Mouse (Mus musculus): Measurements from ENCODE around the gene Dnm3. TPM values are rescaled to one million over a fixed set of nuclear protein-coding genes. Genes with fewer than 3 reads are reported as not detected.

The Dnm3 gene
- polyA plus RNA-seq, 1 experiment from 2014 or later, result 47.8 TPM

DNA sequence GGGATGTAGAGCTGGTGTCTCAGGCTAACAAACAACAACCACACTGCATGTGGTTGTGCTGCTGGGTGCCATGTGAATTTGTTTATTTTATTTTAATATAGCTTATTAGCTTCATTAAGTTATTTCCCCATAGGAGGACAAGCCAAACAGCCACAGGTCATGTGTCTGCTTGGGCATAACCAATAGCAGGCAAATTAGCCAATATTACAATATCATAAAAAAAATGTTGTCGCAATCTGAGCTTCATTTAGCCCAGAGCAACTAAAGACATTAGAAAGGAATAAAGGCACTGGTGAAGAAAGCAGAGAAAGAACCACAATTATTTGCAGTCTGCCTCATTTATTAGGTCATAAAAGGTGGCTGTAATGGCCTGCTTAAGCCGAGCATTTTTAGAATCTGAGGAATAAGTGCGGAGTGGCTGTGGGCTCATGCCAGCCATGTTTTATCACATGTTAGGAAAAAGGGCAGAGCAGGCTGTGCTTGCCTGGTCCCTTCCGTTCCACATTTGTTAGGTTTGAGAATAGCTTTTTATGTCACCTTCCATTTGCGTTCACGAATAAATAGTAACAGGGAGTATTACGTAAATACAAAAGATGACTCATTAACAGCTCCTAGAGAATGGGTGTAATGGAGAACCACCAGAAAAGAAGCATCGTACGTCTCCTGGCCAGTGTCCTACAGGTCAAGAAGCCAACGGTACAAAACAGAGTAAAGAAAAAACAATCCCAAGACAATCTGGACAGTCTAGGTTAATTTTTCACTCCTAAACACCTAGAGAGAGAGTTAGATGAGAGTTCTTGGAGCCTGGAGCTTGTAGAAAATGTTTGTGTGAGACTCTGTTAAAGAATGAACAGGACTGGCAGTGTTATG, 376.6 kb downstream of the Dnm3 start:
- Histone ChIP-seq H3K4me3 (no peak overlapping the region), H3K4me2 (no peak overlapping the region), H3K9ac (no peak overlapping the region), H3K9me3 (no peaks in the 10 kb centered on the region), H3K27me3 (no peaks in the 10 kb centered on the region), H3K27ac (no peak overlapping the region), H3K36me3 (no peaks in the 10 kb centered on the region), H3K4me1 (replicated peaks) (no peaks in the 10 kb centered on the region)
- ATAC-seq (ENCODE audit: low FRiP score), result no peak
- WGBS, result 82% methylated on average over 10 of the region's 10 CpGs

DNA sequence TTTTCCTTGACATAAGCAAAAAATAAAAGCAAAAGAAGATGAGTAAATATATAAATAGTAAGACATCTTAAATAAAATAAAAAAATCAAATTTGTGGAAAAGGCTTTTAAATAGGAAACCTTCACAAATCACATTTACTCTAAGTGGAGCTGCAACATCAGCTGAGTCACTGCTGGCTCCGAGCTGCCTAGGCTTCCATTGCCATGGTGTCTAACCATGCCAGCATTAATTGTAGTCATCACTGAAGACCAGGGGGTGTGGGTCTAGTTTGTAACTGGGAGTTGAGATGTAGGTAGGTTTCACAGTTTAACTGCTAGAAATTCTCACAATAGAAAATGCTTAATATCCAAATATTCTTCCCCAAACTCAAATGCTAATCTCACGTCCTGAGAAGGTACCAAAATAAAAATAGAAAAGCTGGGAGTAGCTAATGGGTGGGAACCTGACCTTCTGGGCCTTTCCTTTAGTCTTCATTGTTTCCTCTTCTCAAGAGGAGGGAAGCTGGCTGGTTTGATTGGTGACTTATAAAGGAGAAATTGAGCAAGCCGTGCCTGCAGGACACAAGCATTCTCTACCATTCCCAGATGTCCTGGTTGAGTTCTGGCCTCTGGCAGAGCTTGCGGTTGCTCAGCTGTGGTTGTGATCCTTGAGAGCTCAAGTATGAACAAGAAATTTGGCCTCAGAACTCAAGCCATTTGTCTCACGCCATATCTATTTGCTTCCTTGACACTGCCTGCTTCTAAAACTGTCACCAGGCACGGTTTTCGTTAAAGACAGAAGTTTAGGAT, 377.6 kb downstream of the Dnm3 start:
- no peak for ATAC-seq (ENCODE audit: low FRiP score)

DNA sequence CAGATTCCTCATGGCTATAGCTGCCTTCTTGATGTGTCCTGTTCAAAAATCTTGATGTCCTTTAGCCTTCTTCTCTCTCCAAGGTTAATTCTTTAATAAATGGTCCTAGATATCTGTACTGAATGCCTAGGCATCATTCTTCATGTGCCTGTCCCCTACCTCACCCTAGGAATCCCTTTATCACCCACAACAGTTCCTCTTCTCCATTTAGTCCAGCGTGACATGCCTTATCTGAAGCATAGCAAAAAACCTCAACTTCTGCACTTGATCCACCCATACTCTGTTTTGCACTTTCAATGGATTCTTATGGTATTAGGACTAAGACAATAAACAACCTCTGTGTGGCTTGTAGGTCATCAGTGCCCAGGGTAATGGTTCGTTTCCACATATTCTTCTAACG, 378.6 kb downstream of the Dnm3 start:
- ATAC-seq (ENCODE audit: low FRiP score), result no peak
- no peaks in the 10 kb centered on the region for H3K36me3 ChIP-seq
- H3K4me2 ChIP-seq, result no peak overlapping the region
- 86% methylated on average over 3 of the region's 3 CpGs for WGBS
- no peak overlapping the region for H3K4me3 ChIP-seq
- no peak overlapping the region for H3K27ac ChIP-seq
- H3K27me3 ChIP-seq, result no peaks in the 10 kb centered on the region
- H3K9ac ChIP-seq, result no peak overlapping the region
- H3K9me3 ChIP-seq, result no peaks in the 10 kb centered on the region
- H3K4me1 ChIP-seq (replicated peaks), result no peaks in the 10 kb centered on the region

More for the DNA sequence above, 377.6 kb downstream of the Dnm3 start:
- H3K4me3 ChIP-seq, result no peak overlapping the region
- H3K27ac ChIP-seq, result no peak overlapping the region
- no peaks in the 10 kb centered on the region for H3K9me3 ChIP-seq
- no peak overlapping the region for H3K9ac ChIP-seq
- H3K4me2 ChIP-seq, result no peak overlapping the region
- 81% methylated on average over 7 of the region's 7 CpGs for WGBS
- H3K4me1 ChIP-seq (replicated peaks), result no peaks in the 10 kb centered on the region
- no peaks in the 10 kb centered on the region for H3K27me3 ChIP-seq
- no peaks in the 10 kb centered on the region for H3K36me3 ChIP-seq

DNA sequence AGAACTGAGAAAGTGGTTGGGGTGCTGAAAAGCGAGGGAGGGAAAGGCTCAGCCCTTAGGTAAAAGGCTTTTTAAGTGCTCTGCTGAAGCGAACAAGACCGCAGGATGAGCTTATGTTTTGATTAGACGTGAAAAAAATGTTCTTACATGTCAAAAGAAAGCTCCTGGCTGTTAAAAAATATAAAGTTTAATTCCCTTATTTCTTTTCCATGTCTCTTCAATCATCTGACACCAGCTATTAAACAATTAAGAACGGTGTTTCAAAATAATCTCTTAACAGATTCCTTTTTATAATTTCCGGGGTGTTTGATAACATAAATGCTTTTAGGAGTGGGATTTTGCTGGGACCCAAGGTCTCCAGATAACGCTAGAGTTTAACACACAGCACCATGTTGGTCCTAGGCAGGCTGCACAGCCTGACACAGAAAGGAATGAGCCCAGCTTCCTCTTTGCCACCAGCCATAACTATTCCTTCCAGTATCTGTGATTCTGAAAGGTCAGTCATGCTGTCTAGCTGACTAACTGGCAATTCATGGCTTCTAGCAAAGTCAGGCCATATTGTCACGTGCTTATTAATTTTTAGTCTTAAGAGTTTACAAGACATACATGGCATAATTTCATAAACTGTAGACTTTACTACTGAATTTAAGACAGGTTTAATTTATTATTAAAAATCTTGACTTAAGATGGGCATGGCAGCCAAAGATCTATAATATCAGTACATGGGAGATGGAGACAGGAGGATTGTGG, 383.1 kb downstream of the Dnm3 start:
- H3K4me2 ChIP-seq, result no peak overlapping the region
- no peak overlapping the region for H3K9ac ChIP-seq
- no peaks in the 10 kb centered on the region for H3K36me3 ChIP-seq
- no peak overlapping the region for H3K4me3 ChIP-seq
- no peaks in the 10 kb centered on the region for H3K27me3 ChIP-seq
- H3K4me1 ChIP-seq (replicated peaks), result no peaks in the 10 kb centered on the region
- no peaks in the 10 kb centered on the region for H3K9me3 ChIP-seq
- WGBS, result 92% methylated on average over 8 of the region's 8 CpGs
- ATAC-seq (ENCODE audit: low FRiP score), result no peak
- no peak overlapping the region for H3K27ac ChIP-seq

DNA sequence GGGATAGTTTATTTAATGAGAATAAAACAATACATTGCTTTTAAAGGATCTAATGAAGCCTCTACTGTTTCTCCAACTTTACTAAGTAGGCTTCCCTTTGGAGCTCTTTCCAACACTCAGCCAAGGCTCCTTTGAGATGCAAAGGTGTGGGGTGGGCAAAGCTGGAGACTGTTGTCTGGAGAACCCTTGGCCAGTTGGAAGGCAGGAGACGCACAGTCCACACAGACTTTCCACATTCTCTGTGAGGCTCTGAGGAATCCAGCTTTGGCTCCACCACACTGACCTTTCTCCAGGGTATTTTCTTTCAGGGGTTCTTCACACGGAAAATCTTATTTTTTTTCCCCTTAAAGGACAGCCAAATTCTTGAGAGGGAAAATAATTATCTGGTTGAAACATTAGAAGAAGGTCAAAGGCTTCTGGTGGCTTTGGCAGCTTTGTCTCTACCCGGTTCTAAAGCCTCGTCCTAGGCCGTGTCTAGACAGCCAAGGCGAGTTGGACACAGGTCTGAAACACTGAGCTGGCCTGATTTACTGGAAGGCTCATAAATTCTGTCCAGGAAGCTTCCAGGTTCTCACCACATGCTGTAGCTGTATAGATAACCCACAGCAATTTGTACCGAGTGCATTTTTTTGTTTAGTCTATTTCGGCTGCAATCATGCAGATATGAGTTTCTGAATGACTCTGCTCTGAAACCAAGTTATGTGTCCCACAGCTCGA, 383.9 kb downstream of the Dnm3 start:
- H3K36me3 ChIP-seq, result no peaks in the 10 kb centered on the region
- ATAC-seq (ENCODE audit: low FRiP score), result no peak
- no peak overlapping the region for H3K4me3 ChIP-seq
- H3K27me3 ChIP-seq, result no peaks in the 10 kb centered on the region
- no peaks in the 10 kb centered on the region for H3K4me1 ChIP-seq (replicated peaks)
- 85% methylated on average over 9 of the region's 9 CpGs for WGBS
- H3K9ac ChIP-seq, result no peak overlapping the region
- no peak overlapping the region for H3K27ac ChIP-seq
- no peak overlapping the region for H3K4me2 ChIP-seq
- no peaks in the 10 kb centered on the region for H3K9me3 ChIP-seq

DNA sequence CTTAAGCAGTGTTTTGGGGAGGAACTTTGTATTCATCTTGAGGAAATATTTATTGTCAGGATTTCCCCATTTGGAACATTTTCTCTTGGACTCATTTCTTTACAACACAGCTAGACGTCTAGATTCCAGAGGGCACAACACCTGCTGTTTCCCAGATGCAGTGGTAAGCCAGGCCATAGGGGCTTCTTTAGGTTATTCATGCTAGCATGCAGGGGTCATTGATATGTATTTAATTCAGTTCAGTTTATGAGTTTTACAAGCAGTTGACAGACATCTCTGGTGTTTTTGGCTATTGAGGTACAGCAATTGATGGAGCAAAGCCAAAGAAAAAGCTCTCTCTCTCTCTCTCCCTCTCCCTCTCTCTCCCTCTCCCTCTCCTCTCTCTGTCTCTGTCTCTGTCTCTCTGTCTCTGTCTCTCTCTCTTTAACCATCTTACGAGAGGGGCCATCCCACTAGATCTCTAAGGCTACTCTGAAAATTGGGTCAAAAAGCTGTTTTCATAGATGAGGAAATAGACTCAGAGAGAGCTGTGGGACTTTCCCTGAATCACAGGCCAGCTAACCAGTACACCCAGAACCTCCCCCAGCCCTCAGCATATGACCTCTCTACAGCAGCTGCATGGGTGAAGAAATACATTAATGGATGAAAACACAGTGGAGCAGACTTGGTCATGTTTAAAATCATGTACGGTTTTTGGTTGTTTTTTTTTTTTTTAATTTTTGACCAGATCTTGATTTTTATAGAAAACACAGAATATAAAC, 384.8 kb downstream of the Dnm3 start:
- no peak overlapping the region for H3K4me3 ChIP-seq
- 82% methylated on average over 3 of the region's 3 CpGs for WGBS
- no peaks in the 10 kb centered on the region for H3K27me3 ChIP-seq
- no peaks in the 10 kb centered on the region for H3K36me3 ChIP-seq
- no peaks in the 10 kb centered on the region for H3K4me1 ChIP-seq (replicated peaks)
- H3K27ac ChIP-seq, result no peak overlapping the region
- no peaks in the 10 kb centered on the region for H3K9me3 ChIP-seq
- no peak overlapping the region for H3K4me2 ChIP-seq
- no peak for ATAC-seq (ENCODE audit: low FRiP score)
- no peak overlapping the region for H3K9ac ChIP-seq

DNA sequence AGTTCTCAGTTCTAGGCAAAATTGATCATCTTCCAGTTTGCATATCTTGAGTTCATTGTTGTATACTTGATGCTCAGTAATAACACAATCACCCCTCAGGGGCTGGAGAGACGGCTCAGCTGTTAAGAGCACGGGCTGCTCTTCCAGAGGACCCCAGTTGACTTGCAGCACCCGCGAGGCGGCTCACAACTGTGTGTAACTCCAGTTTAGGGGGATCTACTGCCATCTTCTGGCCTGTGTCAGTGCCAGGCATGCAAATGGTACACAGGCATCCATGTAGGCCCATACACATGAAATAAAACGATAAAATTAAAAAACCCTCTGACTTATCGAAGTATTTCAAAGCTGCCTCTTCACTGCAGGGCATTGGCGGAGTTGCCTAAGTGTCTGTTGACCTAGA, 385.4 kb downstream of the Dnm3 start:
- no peaks in the 10 kb centered on the region for H3K36me3 ChIP-seq
- ATAC-seq (ENCODE audit: low FRiP score), result no peak
- WGBS, result 91% methylated on average over 8 of the region's 8 CpGs
- no peak overlapping the region for H3K27ac ChIP-seq
- no peak overlapping the region for H3K4me2 ChIP-seq
- no peak overlapping the region for H3K9ac ChIP-seq
- no peaks in the 10 kb centered on the region for H3K4me1 ChIP-seq (replicated peaks)
- no peaks in the 10 kb centered on the region for H3K9me3 ChIP-seq
- no peak overlapping the region for H3K4me3 ChIP-seq
- H3K27me3 ChIP-seq, result no peaks in the 10 kb centered on the region

DNA sequence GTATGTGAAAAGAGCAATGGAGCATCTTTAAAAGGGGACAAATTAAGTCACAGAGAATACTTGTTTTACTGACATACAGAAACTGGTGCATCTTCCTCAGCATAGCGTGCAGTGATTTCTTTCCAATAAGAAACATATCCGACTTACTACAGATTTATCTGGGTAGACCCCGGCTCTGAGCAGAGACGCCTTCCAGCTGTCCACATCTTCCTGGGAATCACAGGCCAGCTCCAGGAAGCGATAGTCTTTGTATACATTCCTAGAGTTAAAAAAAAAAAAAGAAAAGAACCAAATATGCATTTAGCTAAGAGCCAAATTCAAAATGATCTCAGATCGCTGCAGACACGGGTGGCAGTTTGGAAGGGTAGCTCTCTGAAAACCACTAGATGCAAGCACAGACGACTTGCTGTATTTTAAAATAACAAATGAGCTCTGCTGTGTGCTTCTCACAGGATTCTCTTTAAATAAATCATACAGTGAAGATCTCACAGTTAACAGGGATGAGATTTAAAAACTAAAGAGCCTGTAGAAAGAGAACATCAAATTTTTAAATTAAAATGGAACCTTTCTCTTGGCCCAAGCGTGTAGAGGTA, 393.9 kb downstream of the Dnm3 start:
- H3K36me3 ChIP-seq, result no peaks in the 10 kb centered on the region
- ATAC-seq (ENCODE audit: low FRiP score), result no peak
- WGBS, result 81% methylated on average over 9 of the region's 9 CpGs
- H3K27ac ChIP-seq, result no peak overlapping the region
- no peak overlapping the region for H3K4me2 ChIP-seq
- no peak overlapping the region for H3K4me3 ChIP-seq
- no peak overlapping the region for H3K9ac ChIP-seq
- no peaks in the 10 kb centered on the region for H3K4me1 ChIP-seq (replicated peaks)
- no peaks in the 10 kb centered on the region for H3K9me3 ChIP-seq
- no peaks in the 10 kb centered on the region for H3K27me3 ChIP-seq

DNA sequence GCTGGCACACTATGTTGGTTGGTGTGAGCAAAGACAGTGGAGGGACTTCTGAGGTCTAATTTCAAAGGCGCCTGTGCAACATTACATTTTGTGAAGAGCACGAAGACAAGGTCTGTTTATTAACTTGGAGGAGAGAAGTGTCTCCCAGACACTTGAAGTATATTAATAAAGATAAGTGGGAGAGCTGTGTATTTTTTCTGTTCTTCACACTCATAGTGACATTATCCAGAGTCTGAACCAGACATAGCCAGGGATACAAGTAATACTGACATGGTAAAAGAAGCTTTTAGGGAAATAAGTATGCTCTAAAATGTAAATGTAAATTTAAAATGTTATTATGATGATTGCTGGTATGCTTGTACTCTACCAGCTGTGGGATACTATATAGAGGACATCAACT, 394.5 kb downstream of the Dnm3 start:
- no peaks in the 10 kb centered on the region for H3K27me3 ChIP-seq
- no peak overlapping the region for H3K9ac ChIP-seq
- H3K4me2 ChIP-seq, result no peak overlapping the region
- WGBS, result 88% methylated on average over 2 of the region's 2 CpGs
- H3K27ac ChIP-seq, result no peak overlapping the region
- H3K36me3 ChIP-seq, result no peaks in the 10 kb centered on the region
- ATAC-seq (ENCODE audit: low FRiP score), result no peak
- H3K9me3 ChIP-seq, result no peaks in the 10 kb centered on the region
- H3K4me1 ChIP-seq (replicated peaks), result no peaks in the 10 kb centered on the region
- H3K4me3 ChIP-seq, result no peak overlapping the region

DNA sequence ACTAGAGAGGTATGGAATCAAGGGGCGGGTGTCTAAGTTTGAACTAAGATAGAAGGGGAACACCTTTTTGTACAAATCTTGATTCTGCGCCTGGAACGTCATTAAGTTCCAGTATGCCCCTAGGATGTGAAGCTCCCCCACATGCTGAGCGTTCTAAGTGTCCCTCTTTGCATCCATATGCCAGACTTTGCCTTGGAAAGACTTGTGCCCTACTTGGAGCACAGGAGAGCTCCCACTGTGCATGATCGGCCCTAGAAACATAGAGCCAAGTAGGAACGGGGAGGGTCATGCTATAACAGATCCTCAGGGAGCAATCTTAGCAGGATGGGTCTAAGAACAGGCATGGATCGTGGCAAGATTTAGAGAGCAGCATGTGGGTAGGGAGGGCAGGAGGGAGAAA, 395.1 kb downstream of the Dnm3 start:
- no peak overlapping the region for H3K9ac ChIP-seq
- H3K36me3 ChIP-seq, result no peaks in the 10 kb centered on the region
- H3K4me1 ChIP-seq (replicated peaks), result no peaks in the 10 kb centered on the region
- 84% methylated on average over 7 of the region's 7 CpGs for WGBS
- no peaks in the 10 kb centered on the region for H3K9me3 ChIP-seq
- ATAC-seq (ENCODE audit: low FRiP score), result no peak
- H3K27ac ChIP-seq, result no peak overlapping the region
- H3K4me2 ChIP-seq, result no peak overlapping the region
- H3K27me3 ChIP-seq, result no peaks in the 10 kb centered on the region
- H3K4me3 ChIP-seq, result no peak overlapping the region

DNA sequence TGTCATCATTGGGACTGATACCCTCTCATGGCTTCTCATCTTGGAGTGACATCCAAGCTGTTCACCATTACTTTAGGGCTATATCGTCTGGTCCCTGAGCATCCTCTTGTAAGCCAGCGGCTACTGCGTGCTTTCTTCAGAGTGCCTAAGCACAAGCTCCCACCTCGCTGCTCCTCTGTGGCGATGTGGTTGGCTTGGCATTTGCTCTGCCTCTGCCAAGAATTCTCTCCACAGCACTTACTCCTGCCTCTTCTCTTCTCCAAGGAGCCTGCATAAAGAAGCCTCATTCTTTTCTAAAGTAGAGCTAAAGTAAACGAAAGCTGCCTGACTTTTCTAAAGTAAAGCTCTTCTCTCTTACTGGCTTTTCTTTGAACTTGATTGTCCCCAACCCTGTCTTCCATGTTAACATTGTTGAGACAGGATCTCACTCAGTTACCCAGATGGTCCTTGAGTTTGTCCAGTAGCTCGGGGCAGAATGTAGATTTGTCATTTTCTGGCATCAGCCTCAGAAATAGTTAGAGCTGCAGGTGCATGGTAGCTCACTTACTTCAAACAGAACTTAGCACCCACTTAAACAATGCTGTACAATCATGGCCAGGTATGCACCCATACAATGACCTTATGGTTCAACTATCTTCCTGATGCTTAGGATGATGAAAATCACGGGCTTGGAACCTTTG, 396.0 kb downstream of the Dnm3 start:
- Histone ChIP-seq H3K4me2 (no peak overlapping the region), H3K4me1 (replicated peaks) (no peaks in the 10 kb centered on the region), H3K4me3 (no peak overlapping the region), H3K27me3 (no peaks in the 10 kb centered on the region), H3K27ac (no peak overlapping the region), H3K9me3 (no peaks in the 10 kb centered on the region), H3K36me3 (no peaks in the 10 kb centered on the region), H3K9ac (no peak overlapping the region)
- no peak for ATAC-seq (ENCODE audit: low FRiP score)
- WGBS, result 84% methylated on average over 8 of the region's 8 CpGs
